Mouse (Mus musculus) retina, postnatal 1 day (tissue): ENCODE measurements at regions not wholly inside any gene's neighbourhood (a gene's known extent, or its start where the extent isn't known, plus 50 kb on each side); places are given as distances from the start of the nearest gene placed in this dataset.
A peak's percentile ranks its signal among the peaks of the same experiment; 100 is the strongest.

Source experiments
- DNase-seq: peaks from one replicate; pipeline ENCODE4 v3.0.0-alpha.2; 2012

GRCm38 (mm10) chr5:18916688-18917285, 310.0 kb upstream of the Magi2 start:
- DNase-seq = peak; percentile 64

- DNase-seq = no peak
Observed at GRCm38 (mm10) chr5:18953875-18954474, 272.9 kb upstream of the Magi2 start.
